Mouse (Mus musculus) neural tube, embryonic 12.5 days (tissue): ENCODE measurements around the gene Dram2. TPM values are rescaled to one million over a fixed set of nuclear protein-coding genes. Genes with fewer than 3 reads are reported as not detected.

ENCODE experiments used
- ATAC-seq: fragments of 200-750 bp; cut with Nextera tagmentation; 2 replicates; pipeline ENCODE4 v1.8.0; 2017; ENCODE audit warnings: low read depth, mild to moderate bottlenecking, moderate TSS enrichment, moderate library complexity; ENCODE audit not compliant: low FRiP score
- H3K27ac ChIP-seq: fragments of 300-500 bp; sonication (generic); 2 replicates; pipeline ENCODE4 v1.5.1; 2016
- H3K27me3 ChIP-seq: fragments of 300-500 bp; sonication (generic); replicated peaks from 2 replicates; pipeline ENCODE4 v1.6.1; 2016; ENCODE audit warnings: mild to moderate bottlenecking
- H3K36me3 ChIP-seq: fragments of 300-500 bp; sonication (generic); 2 replicates; pipeline ENCODE4 v1.6.1; 2016; ENCODE audit warnings: mild to moderate bottlenecking
- H3K4me1 ChIP-seq: fragments of 300-500 bp; sonication (generic); 2 replicates; pipeline ENCODE4 v1.6.1; 2016
- H3K4me2 ChIP-seq: fragments of 300-500 bp; sonication (generic); replicated peaks from 2 replicates; pipeline ENCODE4 v1.6.1; 2016; ENCODE audit warnings: mild to moderate bottlenecking
- H3K4me3 ChIP-seq: fragments of 300-500 bp; sonication (generic); 2 replicates; pipeline ENCODE4 v1.5.1; 2016
- H3K9ac ChIP-seq: fragments of 300-500 bp; sonication (generic); 2 replicates; pipeline ENCODE4 v1.6.1; 2016; ENCODE audit warnings: mild to moderate bottlenecking
- H3K9me3 ChIP-seq: fragments of 300-500 bp; sonication (generic); 2 replicates; pipeline ENCODE4 v1.6.1; 2016; ENCODE audit warnings: mild to moderate bottlenecking
- WGBS: fragments of 180-500 bp; shearing (Covaris S2); methylation state at CpG from one replicate; pipeline ENCODE4 v1.1.7; 2016; 5-methylcytosine and 5-hydroxymethylcytosine counted together
- polyA plus RNA-seq: library from polyadenylated mRNA; unstranded; fragments of >200 nt; fragmentation: Nextera tagmentation; extraction: Ambion mirVana; gene quantifications from 2 replicates; pipeline ENCODE4 v1.2.1, GENCODE M21; 2016

The Dram2 gene
- polyA plus RNA-seq: 57.3 and 58.9 TPM in 2 replicates

DNA sequence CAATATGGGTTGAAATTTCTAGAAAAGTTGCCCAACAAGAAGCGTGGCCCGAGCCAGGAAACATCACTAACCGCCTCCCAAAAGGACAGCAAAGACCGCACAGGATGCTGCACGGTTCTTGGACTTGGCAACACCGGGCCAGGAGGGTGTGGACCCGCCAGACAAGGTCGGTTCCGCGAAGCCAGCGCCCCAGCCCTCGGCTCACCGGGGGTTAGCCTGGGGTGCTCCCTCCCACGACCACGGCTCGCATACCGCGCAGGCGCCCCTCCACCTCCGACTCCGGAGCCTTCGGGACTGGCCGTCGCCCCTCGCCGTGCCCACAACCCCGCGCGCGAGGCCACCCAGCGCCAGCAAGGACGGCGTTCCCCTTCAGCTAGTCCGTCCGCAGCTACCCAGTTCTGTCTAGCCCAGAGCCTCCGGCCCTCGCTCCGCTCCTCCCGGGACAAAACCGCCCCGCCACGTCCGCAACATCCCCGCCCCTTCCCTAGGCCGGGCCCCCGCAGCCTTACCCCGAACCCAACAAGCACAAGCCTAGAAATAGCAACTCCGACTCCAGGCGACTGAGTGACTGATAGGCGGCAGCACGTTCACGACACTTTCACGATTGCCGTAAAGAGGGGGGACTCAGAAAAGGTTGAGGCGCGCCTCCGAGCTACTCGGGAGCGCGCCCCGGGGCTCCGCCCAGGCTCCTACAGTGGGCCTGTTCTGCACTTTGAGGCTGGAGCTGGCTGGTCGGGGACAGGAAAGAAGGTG lies at the start of gene Dram2, which contains the start of gene Cept1:
Gene Dram2, plus strand, starts transcription at position 628 of the 753 bp plus-strand sequence.
Gene Cept1, minus strand, starts transcription at position 632 of the 753 bp plus-strand sequence.
- peak within 1 kb of the TSS; percentile 86 for H3K27ac ChIP-seq
- no peaks in the 10 kb centered on the region for H3K9me3 ChIP-seq
- H3K4me1 ChIP-seq: peaks cover 8% of the 10 kb centered on the region
- no peaks in the 10 kb centered on the region for H3K36me3 ChIP-seq
- peak within 1 kb of the TSS; percentile 83 for H3K9ac ChIP-seq
- H3K4me3 ChIP-seq: peak within 1 kb of the TSS; percentile 80
- H3K4me2 ChIP-seq: peak within 1 kb of the TSS; percentile 70
- WGBS: under 1% methylated on average over 63 of the region's 63 CpGs
- H3K27me3 ChIP-seq: no peaks in the 10 kb centered on the region
- ATAC-seq: peak; percentile 98

DNA sequence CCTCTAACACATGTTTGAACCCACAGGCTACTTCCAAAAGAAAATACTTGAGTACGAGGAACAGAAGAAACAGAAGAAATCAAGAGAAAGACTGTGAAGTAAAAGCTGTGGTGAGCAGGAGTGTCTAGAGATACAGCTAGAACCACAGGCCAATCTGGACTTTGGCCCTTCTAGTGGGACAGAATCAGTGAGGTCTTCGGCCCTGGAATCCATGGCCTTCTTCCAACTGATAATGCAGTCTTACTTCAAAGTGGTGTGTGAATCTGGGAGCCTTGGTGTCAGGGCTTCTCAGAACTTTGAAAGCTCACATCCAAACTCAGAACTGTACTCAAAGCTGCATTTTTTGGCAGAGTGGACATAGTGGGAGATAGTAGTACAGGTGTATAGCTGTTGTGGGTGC lies 47.1 kb upstream of the Dram2 start:
- Histone ChIP-seq H3K4me1 (no peaks in the 10 kb centered on the region), H3K27me3 (no peaks in the 10 kb centered on the region), H3K27ac (no peak overlapping the region), H3K9ac (no peak overlapping the region), H3K4me2 (no peak overlapping the region), H3K9me3 (no peaks in the 10 kb centered on the region), H3K36me3 (peaks cover 4% of the 10 kb centered on the region; the same call in 1 of the 2 replicates), H3K4me3 (no peak overlapping the region)
- no peak for ATAC-seq
- WGBS: 95% methylated on average over 2 of the region's 2 CpGs

DNA sequence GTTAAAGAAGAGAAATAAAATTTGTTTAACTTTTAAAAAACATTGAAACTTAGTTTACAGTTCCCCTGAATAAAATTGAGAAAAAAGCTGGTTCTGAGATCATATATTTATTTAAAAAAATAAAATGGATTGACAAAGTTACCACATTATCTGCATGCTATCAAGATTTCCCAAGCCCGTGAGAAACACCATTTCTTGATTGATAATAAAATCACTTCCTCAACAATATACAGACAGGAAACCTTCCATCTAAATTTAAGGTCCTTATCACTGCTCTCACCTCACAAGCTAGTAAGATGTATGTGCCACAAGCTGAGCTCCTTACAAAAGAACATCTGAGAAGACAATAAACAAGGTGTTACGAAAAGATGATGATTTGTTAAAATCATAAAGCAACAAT lies 44.7 kb upstream of the Dram2 start:
- peaks cover 4% of the 10 kb centered on the region; the same call in 1 of the 2 replicates for H3K36me3 ChIP-seq
- H3K4me1 ChIP-seq: no peaks in the 10 kb centered on the region
- H3K4me3 ChIP-seq: no peak overlapping the region
- H3K9me3 ChIP-seq: no peaks in the 10 kb centered on the region
- no peak for ATAC-seq
- no peak overlapping the region for H3K4me2 ChIP-seq
- H3K27me3 ChIP-seq: no peaks in the 10 kb centered on the region
- WGBS: 92% methylated on average over 2 of the region's 2 CpGs
- no peak overlapping the region for H3K27ac ChIP-seq
- no peak overlapping the region for H3K9ac ChIP-seq

DNA sequence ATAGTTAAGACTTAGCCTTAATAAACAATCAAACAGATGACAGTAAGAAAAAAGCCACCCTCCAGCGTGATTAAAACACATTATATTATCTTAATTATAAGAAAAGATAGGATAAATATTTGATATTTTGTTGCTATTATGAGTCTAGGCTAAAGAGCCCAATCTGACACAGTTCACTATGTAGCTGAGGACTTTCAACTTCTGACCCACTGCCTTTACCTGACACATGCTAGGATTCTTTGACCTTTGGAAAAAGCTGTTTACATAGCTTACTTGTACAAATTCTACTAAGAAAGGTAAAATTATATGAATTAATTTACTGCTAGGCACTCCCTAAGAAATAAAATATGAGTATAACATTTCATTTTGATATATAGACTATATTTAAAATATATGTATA lies 36.9 kb upstream of the Dram2 start:
- Histone ChIP-seq H3K4me2 (no peak overlapping the region), H3K27ac (no peak overlapping the region), H3K9ac (no peak overlapping the region), H3K36me3 (no peaks in the 10 kb centered on the region), H3K27me3 (no peaks in the 10 kb centered on the region), H3K4me1 (no peaks in the 10 kb centered on the region), H3K4me3 (no peak overlapping the region), H3K9me3 (no peaks in the 10 kb centered on the region)
- WGBS: 94% methylated on average over 1 of the region's 1 CpGs
- no peak for ATAC-seq

DNA sequence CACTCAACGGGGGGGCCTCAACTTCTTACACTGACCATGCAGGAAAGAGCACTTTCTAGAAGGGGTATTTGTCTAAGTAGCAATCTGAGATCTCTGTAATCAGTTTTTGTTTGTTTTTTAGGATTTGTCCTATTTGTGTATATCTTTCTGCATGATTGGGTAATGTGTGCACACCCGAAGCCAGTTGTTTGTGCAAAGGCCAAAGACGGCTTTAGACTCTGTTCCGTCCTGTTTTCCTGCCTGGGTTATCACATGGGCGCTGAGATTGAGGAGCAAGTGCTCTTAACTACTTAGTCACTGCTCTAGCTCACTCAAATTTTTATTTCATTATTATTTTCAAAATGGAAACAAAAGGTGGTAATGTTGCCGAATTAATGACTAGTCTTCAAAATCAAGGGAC lies 32.6 kb upstream of the Dram2 start:
- Histone ChIP-seq H3K9ac (no peak overlapping the region), H3K9me3 (no peaks in the 10 kb centered on the region), H3K36me3 (no peaks in the 10 kb centered on the region), H3K4me2 (no peak overlapping the region), H3K4me3 (no peak overlapping the region), H3K27me3 (no peaks in the 10 kb centered on the region), H3K4me1 (no peaks in the 10 kb centered on the region), H3K27ac (no peak overlapping the region)
- WGBS: 90% methylated on average over 6 of the region's 6 CpGs
- no peak for ATAC-seq

DNA sequence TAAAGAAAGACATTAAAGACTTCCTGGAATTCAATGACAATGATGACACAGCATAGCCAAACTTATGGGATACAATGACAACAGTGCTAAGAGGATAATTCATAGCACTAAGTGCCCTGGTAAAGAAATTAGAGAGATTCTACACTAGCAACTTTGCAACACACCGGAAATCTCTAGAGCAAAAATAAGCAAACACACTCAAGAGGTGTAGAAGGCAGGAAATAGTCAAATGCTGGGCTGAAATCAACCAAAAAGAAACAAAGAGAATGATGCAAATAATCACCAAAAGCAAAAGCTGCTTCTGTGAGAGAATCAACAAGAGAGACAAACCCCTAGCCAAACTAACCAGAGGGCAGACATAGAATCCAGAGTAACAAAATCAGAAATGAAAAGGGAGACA lies 24.9 kb upstream of the Dram2 start:
- 82% methylated on average over 1 of the region's 1 CpGs for WGBS
- no peak overlapping the region for H3K4me2 ChIP-seq
- no peaks in the 10 kb centered on the region for H3K4me1 ChIP-seq
- H3K27me3 ChIP-seq: no peaks in the 10 kb centered on the region
- H3K27ac ChIP-seq: no peak overlapping the region
- no peak for ATAC-seq
- H3K4me3 ChIP-seq: no peak overlapping the region
- no peaks in the 10 kb centered on the region for H3K36me3 ChIP-seq
- no peak overlapping the region for H3K9ac ChIP-seq
- H3K9me3 ChIP-seq: no peaks in the 10 kb centered on the region

DNA sequence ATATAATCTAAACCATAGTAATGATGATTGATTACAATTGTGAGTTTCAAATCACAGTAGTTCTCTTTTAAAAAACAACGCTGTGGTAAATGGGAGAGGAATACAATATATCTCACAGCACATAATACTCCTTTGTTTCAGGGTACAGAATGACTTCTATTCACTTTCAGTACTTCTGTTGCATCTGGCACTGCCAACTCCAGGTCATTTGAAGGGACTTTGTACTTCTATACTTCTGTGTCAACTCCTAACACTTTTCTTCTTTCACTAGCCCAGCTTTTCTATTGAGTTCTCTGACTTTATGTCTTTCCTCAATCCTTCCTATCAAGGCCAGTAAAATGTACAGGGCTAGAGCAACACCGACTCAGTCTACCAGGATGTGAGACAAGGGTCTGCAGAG lies 21.2 kb upstream of the Dram2 start:
- Histone ChIP-seq H3K4me3 (no peak overlapping the region), H3K9me3 (no peaks in the 10 kb centered on the region), H3K27ac (no peak overlapping the region), H3K9ac (no peak overlapping the region), H3K4me1 (no peaks in the 10 kb centered on the region), H3K27me3 (no peaks in the 10 kb centered on the region), H3K36me3 (no peaks in the 10 kb centered on the region), H3K4me2 (no peak overlapping the region)
- no peak for ATAC-seq
- WGBS: 75% methylated on average over 2 of the region's 2 CpGs

DNA sequence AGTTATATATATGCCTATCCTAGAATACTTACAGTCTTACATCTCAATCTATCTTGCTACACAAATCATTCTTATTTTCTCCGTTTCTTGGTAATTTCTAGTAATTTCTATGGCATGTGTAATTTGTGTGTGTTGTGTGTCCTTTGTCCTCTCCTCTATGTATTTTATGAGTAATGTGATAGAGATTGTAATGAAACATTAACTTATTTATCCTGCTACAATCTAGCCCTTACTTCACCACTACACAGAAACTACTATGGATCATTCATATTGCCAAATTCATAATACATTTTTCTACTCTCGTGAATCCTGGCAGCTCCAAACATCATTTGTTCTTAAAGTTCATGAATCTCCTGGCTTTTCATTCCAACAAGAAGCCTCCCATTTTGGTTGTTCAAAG lies 19.6 kb upstream of the Dram2 start:
- Histone ChIP-seq H3K4me1 (no peaks in the 10 kb centered on the region), H3K4me3 (no peak overlapping the region), H3K27ac (no peak overlapping the region), H3K9me3 (no peaks in the 10 kb centered on the region), H3K9ac (no peak overlapping the region), H3K36me3 (no peaks in the 10 kb centered on the region), H3K27me3 (no peaks in the 10 kb centered on the region), H3K4me2 (no peak overlapping the region)
- 90% methylated on average over 2 of the region's 2 CpGs for WGBS
- ATAC-seq: no peak

DNA sequence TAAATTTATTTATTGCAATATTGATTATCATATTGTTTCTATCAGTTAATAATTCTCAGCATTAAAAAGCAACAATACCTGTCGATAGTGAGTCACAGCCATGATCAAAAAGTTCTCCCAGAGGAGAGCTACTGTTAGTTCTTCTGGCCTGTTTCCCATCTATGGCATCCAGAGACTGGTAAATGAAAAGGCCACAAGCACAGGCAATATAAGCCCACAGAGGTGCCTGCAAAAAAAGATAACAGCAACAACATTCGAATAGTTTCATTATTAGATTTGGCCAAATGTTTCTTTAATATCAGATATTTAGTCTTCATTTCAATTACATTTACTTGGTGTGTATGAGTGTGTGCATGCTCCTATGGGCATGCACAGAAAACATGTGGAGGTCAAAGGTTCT lies 14.3 kb upstream of the Dram2 start:
- no peak overlapping the region for H3K27ac ChIP-seq
- H3K4me3 ChIP-seq: no peak overlapping the region
- ATAC-seq: no peak
- 97% methylated on average over 2 of the region's 2 CpGs for WGBS
- H3K4me2 ChIP-seq: no peak overlapping the region
- no peaks in the 10 kb centered on the region for H3K9me3 ChIP-seq
- H3K9ac ChIP-seq: no peak overlapping the region
- H3K4me1 ChIP-seq: no peaks in the 10 kb centered on the region
- no peaks in the 10 kb centered on the region for H3K27me3 ChIP-seq
- H3K36me3 ChIP-seq: peaks cover 2% of the 10 kb centered on the region; the same call in 1 of the 2 replicates

DNA sequence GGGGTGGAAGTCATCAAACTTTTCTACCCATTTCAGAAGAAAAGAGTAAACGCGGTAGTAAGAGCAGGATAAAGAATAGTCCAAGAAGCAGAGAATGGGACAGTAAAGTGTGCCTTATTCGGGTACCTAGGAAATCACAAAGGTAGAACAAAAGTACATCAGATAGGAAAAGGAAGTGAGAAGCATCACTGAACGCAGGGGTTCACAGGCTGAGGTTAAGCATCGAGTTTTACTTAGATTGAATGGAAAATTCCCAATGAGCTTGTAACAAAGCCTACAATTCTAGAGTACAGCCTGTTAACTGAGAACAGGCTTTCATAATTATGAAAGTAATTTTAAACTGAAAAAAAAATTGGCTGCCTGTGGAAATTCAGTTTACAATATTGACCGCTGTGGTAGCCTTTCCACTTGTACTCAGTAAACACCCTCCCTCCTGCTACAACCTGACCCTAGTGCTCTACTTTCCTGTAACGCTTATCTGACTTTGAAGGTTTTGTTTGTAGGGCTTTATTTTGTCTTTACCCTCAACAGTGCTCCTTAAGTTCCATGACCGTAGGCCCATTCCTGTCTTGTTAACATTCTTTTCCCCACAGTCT lies 2.8 kb upstream of the Dram2 start:
- Histone ChIP-seq H3K9ac (no peak overlapping the region), H3K36me3 (no peaks in the 10 kb centered on the region), H3K4me2 (no peak overlapping the region), H3K4me1 (peaks cover 8% of the 10 kb centered on the region), H3K27ac (no peak overlapping the region), H3K27me3 (no peaks in the 10 kb centered on the region), H3K9me3 (no peaks in the 10 kb centered on the region), H3K4me3 (no peak overlapping the region)
- no peak for ATAC-seq
- 92% methylated on average over 8 of the region's 8 CpGs for WGBS

DNA sequence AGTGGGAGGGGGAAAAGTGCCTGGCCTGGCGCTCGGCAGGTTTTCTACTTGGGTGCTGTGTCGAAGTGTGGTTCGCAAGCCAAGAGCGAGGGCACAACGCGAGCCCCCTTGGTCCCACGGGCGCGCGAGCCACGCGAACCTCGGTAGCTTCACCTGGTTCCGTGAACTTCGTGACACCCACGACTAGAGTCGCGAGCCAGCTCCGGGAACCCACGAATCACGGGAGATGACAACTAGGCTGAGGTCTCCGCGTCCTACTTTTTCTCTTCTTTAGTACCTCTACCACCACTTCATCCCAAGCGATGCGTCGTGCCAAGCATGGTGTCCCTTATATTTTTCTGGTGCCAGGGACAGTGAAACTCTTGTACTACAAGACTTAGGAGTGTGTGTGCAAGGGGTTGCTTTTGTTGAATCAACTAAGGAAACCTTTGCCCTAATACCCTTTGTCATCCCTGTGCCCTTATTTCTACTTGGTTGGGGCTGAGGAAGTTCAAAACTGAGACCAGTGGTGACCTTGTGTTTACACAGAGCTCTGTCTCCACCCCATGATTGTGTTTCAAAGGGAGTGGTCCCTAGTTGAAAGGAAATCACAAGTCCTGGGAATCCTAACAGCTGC lies 434 bp downstream of the Dram2 start:
- under 1% methylated on average over 27 of the region's 27 CpGs for WGBS
- peak overlapping the region; percentile 70 for H3K4me2 ChIP-seq
- peaks cover 8% of the 10 kb centered on the region for H3K4me1 ChIP-seq
- H3K27ac ChIP-seq: no peak overlapping the region
- ATAC-seq: peak; percentile 54
- H3K36me3 ChIP-seq: no peaks in the 10 kb centered on the region
- H3K9me3 ChIP-seq: no peaks in the 10 kb centered on the region
- H3K9ac ChIP-seq: peak overlapping the region; percentile 83
- H3K27me3 ChIP-seq: no peaks in the 10 kb centered on the region
- H3K4me3 ChIP-seq: peak overlapping the region; percentile 80

DNA sequence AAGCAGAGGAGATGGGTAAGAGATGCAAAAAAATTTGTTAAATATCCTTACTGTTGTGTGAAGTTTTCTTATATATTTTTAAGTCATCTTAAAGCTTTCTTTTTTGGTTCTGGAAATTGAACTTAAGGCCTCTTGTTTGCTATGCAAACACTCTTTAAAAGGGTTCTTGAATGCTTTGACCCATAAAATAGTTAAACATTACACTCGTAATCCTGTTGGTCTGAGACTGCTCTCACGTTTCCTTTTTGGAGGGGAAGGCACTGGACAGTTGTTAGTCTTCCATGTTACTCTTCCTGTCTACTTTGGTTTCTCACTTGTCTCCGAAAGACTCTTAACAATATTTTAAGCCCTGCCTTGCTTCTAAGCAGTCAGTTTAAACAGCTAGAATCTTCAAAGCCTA lies 1.4 kb downstream of the Dram2 start:
- H3K36me3 ChIP-seq: 0 out of 2 replicates have a peak, but pooled peaks cover 5% of the 10 kb centered on the region
- H3K27me3 ChIP-seq: no peaks in the 10 kb centered on the region
- no peak for ATAC-seq
- 23% methylated on average over 3 of the region's 3 CpGs for WGBS
- H3K9ac ChIP-seq: no peak overlapping the region
- H3K4me3 ChIP-seq: no peak overlapping the region
- no peak overlapping the region for H3K27ac ChIP-seq
- H3K4me1 ChIP-seq: peaks cover 8% of the 10 kb centered on the region
- no peaks in the 10 kb centered on the region for H3K9me3 ChIP-seq
- peak overlapping the region; percentile 38 for H3K4me2 ChIP-seq
